Mouse (Mus musculus) ES-E14 (cell line): ENCODE data around the gene Syt11.
"Not testable (repeated sequence)": the region's sequence is repeated elsewhere in the genome, so short reads cannot be mapped to it uniquely, and the experiment has no call there.

Experiments
- CHD2 ChIP-seq: IDR thresholded peaks from 2 replicates; pipeline ENCODE4 v1.6.1; 2014; ENCODE audit warnings: mild to moderate bottlenecking, low read depth, low read length, inconsistent platforms
- HCFC1 ChIP-seq: IDR thresholded peaks from 2 replicates; pipeline ENCODE4 v1.6.1; 2012; ENCODE audit warnings: low read length, inconsistent platforms, borderline replicate concordance; ENCODE audit not compliant: insufficient read depth
- MAFK ChIP-seq: IDR thresholded peaks from 2 replicates; pipeline ENCODE4 v1.6.1; 2014; ENCODE audit warnings: mild to moderate bottlenecking, low read depth, low read length, inconsistent platforms; ENCODE audit not compliant: insufficient read depth
- ZC3H11A ChIP-seq: IDR thresholded peaks from 2 replicates; pipeline ENCODE4 v1.6.1; 2012; ENCODE audit warnings: low read depth, mild to moderate bottlenecking, inconsistent platforms, low read length, borderline replicate concordance
- ZNF384 ChIP-seq: IDR thresholded peaks from 2 replicates; pipeline ENCODE4 v1.6.1; 2012; ENCODE audit warnings: low read depth, low read length, inconsistent platforms

GRCm38 (mm10) chr3:88786323-88786722 is 11.4 kb upstream of the Syt11 start:
- not testable (repeated sequence) for TF ChIP-seq CHD2, MAFK, ZNF384, ZC3H11A, HCFC1
